Mouse (Mus musculus) heart, postnatal 0 days (tissue): ENCODE measurements around the gene Rangrf. TPM values are rescaled to one million over a fixed set of nuclear protein-coding genes. Genes with fewer than 3 reads are reported as not detected.

Experiments used
- ATAC-seq: fragments of 200-750 bp; cut with Nextera tagmentation; 2 replicates; pipeline ENCODE4 v1.8.0; 2017; ENCODE audit warnings: low read depth, moderate number of reproducible peaks, moderate library complexity; ENCODE audit not compliant: insufficient read depth
- DNase-seq: peaks from one replicate; pipeline ENCODE4 v3.0.0-alpha.2; 2016; ENCODE audit warnings: low spot score
- H3K27ac ChIP-seq: fragments of 300-500 bp; sonication (generic); 2 replicates; pipeline ENCODE4 v1.5.1; 2014; ENCODE audit warnings: low read depth, mild to moderate bottlenecking
- H3K27me3 ChIP-seq: fragments of 300-500 bp; sonication (generic); 2 replicates; pipeline ENCODE4 v1.6.1; 2014; ENCODE audit warnings: low read length, mixed read lengths; ENCODE audit not compliant: control insufficient read depth, insufficient read depth
- H3K36me3 ChIP-seq: fragments of 300-500 bp; sonication (generic); replicated peaks from 2 replicates; pipeline ENCODE4 v1.6.1; 2014; ENCODE audit warnings: low read length, mixed read lengths; ENCODE audit not compliant: control insufficient read depth, insufficient read depth
- H3K4me1 ChIP-seq: fragments of 300-500 bp; sonication (generic); 2 replicates; pipeline ENCODE4 v1.6.1; 2014; ENCODE audit warnings: antibody characterized with exemption; ENCODE audit not compliant: control insufficient read depth, insufficient read depth
- H3K4me2 ChIP-seq: fragments of 300-500 bp; sonication (generic); 2 replicates; pipeline ENCODE4 v1.6.1; 2014; ENCODE audit warnings: low read depth, mild to moderate bottlenecking, low read length, moderate library complexity
- H3K4me3 ChIP-seq: fragments of 300-500 bp; sonication (generic); 2 replicates; pipeline ENCODE4 v1.5.1; 2014; ENCODE audit warnings: low read depth, low read length
- H3K9ac ChIP-seq: fragments of 300-500 bp; sonication (generic); replicated peaks from 2 replicates; pipeline ENCODE4 v1.6.1; 2014; ENCODE audit warnings: low read depth, low read length, mixed read lengths
- H3K9me3 ChIP-seq: fragments of 300-500 bp; sonication (generic); replicated peaks from 2 replicates; pipeline ENCODE4 v1.6.1; 2016; ENCODE audit warnings: low read length; ENCODE audit not compliant: control insufficient read depth
- CTCF ChIP-seq: IDR thresholded peaks from 2 replicates; pipeline ENCODE4 v1.5.1; 2016; ENCODE audit warnings: antibody characterized with exemption, control low read depth, low read depth
- EP300 ChIP-seq: IDR thresholded peaks from 2 replicates; pipeline ENCODE4 v1.6.1; 2016; ENCODE audit warnings: antibody characterized with exemption, low read depth
- WGBS: fragments of 180-500 bp; shearing (Covaris S2); extraction: QIAGEN DNeasy Blood & Tissue Kit; methylation state at CpG from one replicate; pipeline ENCODE4 v1.1.7; 2014; 5-methylcytosine and 5-hydroxymethylcytosine counted together
- polyA plus RNA-seq: library from polyadenylated mRNA; unstranded; fragments of >200 nt; fragmentation: Nextera tagmentation; extraction: Ambion mirVana; gene quantifications from 2 replicates; pipeline ENCODE4 v1.2.1, GENCODE M21; 2015
- total RNA-seq: library from RNA; depleted of rRNA; stranded (reverse); fragments of >200 nt; gene quantifications from 2 replicates; pipeline ENCODE4 v1.2.3, GENCODE M21; 2014; ENCODE audit warnings: low replicate concordance

The Rangrf gene
- total and polyA plus RNA-seq, 2 experiments from 2014 or later, result 78.0 to 101 TPM

DNA sequence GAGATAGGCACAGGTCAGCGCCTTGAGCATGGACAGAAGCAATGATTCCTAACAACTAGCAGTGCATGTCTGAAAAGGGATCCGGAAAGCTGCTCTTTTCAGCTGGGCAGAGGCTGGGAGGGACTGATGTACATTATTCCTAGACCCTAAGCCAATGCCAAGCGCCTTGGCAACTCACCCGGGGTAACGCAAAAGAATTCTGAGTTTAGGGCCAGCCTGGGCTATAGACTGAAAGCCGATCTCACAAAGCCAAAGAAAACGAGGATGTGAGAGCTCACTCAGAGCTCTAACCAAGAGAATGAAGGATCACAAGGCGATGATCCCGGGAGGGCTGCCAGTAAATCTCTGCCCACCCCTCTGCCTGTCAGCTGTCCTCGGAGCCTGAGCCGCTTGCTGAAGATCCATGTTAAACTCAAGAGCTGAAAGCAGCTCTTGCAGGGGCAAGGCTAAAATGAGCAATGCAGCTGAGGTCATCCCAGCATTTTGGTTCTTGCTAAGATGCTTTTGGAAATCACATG, 12.4 kb upstream of the Rangrf start:
- no peaks in the 10 kb centered on the region for H3K27me3 ChIP-seq
- TF ChIP-seq EP300 (no peak), CTCF (no peak)
- H3K27ac ChIP-seq, result no peak overlapping the region
- ATAC-seq (no peak), DNase-seq (no peak)
- no peak overlapping the region for H3K4me3 ChIP-seq
- H3K9ac ChIP-seq, result no peak overlapping the region
- H3K4me1 ChIP-seq, result no peaks in the 10 kb centered on the region
- no peaks in the 10 kb centered on the region for H3K9me3 ChIP-seq
- H3K36me3 ChIP-seq, result peaks cover 57% of the 10 kb centered on the region
- WGBS, result 81% methylated on average over 11 of the region's 11 CpGs
- no peak overlapping the region for H3K4me2 ChIP-seq

DNA sequence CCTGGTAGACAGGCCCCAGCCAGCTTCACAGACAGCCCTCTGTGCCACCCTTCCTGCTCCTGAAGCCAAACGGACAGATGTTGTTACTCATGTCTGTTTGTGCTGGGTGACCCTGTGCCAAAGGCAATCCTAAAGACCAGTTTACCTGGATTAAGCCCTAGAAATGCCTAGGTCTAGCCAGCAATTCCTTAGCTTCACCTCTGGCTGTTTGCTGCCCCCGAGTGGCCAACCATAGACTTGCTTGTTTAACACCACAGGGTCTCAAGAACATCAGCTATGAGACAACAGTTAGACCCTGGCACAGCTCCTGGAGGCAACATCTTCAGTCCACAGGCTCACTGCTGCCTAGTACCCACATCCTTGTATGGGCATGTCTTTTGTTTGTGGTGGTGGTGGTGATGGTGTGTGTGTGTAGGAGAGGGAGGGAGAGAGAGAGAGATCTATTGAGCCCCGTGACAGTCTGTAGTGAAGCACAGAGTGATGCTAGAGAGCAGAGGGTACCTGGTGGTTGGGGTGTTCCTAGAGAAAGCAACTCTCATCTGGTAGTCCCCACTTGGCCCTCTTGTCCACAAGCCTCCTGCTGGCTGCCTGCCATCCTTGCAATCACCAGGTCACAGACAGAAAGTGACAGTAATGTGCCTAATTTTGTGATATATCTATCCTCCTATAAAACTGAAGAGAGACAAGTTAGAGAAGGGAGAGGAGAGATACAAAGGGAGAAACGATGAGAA, 7.8 kb upstream of the Rangrf start:
- Histone ChIP-seq H3K27ac (no peak overlapping the region), H3K27me3 (no peaks in the 10 kb centered on the region), H3K4me2 (no peak overlapping the region), H3K4me3 (no peak overlapping the region), H3K36me3 (peaks cover 13% of the 10 kb centered on the region), H3K4me1 (no peaks in the 10 kb centered on the region), H3K9ac (no peak overlapping the region), H3K9me3 (no peaks in the 10 kb centered on the region)
- DNase-seq (peak; percentile 68), ATAC-seq (peak; percentile 63)
- 21% methylated on average over 4 of the region's 4 CpGs for WGBS
- TF ChIP-seq EP300, result no peak
- peak; percentile 92 for TF ChIP-seq CTCF

DNA sequence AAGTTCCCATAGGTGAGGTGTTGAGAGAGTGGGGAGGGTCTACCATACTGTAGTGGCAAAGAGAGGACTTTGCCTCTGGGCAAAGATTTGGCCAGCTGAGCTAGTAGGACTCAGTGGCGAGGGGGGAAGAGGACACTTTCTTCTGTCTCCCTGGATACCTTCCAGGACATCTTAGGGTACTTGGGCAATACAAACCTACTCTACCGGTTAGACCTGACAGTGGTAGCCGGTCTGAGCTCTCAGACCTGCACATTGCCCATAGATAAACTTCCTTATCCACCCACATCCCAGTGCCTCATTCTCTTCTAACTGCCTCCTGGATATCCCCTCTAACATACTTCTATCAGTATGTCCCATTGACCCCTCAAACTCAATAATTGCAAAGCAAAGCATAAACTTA, 5.9 kb upstream of the Rangrf start:
- WGBS, result 71% methylated on average over 3 of the region's 3 CpGs
- ATAC-seq (no peak), DNase-seq (no peak)
- H3K27me3 ChIP-seq, result no peaks in the 10 kb centered on the region
- H3K4me3 ChIP-seq, result no peak overlapping the region
- H3K9me3 ChIP-seq, result no peaks in the 10 kb centered on the region
- no peaks in the 10 kb centered on the region for H3K36me3 ChIP-seq
- no peak overlapping the region for H3K4me2 ChIP-seq
- H3K27ac ChIP-seq, result no peak overlapping the region
- TF ChIP-seq EP300, result no peak
- TF ChIP-seq CTCF, result no peak
- H3K9ac ChIP-seq, result no peak overlapping the region
- no peaks in the 10 kb centered on the region for H3K4me1 ChIP-seq

DNA sequence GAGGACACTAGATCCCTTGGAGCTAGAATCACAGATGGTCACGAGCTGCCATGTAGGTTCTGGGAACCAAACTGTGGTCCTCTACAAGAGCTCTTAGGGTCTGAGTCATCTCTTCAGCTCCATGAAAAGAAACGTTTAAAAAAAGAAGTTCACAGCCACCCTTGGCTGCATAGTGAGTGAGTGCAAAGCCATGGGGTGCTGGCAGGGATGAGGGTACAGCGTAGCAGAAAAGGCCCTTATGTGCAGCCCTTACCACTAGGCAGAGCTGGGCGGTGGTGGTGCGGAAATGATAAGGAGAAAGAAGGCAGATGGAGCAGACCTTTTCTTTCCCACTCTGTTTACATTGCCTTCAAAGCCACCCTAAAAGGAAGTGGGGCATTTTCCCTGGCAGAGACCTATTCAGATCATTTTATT, 4.3 kb upstream of the Rangrf start:
- Histone ChIP-seq H3K27ac (no peak overlapping the region), H3K36me3 (no peaks in the 10 kb centered on the region), H3K9me3 (no peaks in the 10 kb centered on the region), H3K4me1 (no peaks in the 10 kb centered on the region), H3K9ac (no peak overlapping the region), H3K4me2 (no peak overlapping the region), H3K4me3 (no peak overlapping the region), H3K27me3 (no peaks in the 10 kb centered on the region)
- TF ChIP-seq CTCF (no peak), EP300 (no peak)
- ATAC-seq (no peak), DNase-seq (no peak)
- WGBS, result 56% methylated on average over 5 of the region's 5 CpGs

DNA sequence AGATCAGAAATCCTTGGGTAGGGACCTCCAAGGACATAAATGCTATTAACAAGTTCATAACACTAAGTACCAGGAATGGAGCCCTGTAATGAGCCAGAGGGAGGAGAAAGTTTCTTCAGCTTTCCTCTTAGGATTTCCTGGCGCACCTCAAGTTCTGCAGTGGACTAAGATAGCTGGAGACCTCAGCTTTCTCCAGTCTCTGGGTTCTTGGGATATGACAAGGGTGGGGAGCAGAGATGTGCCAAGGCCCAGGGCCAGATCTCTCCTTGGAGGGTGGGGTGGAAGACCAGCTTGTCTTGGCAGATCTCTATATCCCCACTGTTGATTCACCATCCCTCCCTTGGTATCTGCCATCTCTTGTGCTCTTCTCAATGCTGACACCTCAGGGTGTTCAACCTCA, 616 bp upstream of the Rangrf start:
- no peak overlapping the region for H3K4me2 ChIP-seq
- no peak overlapping the region for H3K9ac ChIP-seq
- H3K27ac ChIP-seq, result no peak overlapping the region
- WGBS, result 88% methylated on average over 1 of the region's 1 CpGs
- no peaks in the 10 kb centered on the region for H3K27me3 ChIP-seq
- no peak for ATAC-seq
- TF ChIP-seq EP300 (no peak), CTCF (no peak)
- no peak for DNase-seq
- H3K4me3 ChIP-seq, result no peak overlapping the region
- H3K4me1 ChIP-seq, result peaks cover 22% of the 10 kb centered on the region
- H3K9me3 ChIP-seq, result no peaks in the 10 kb centered on the region
- H3K36me3 ChIP-seq, result no peaks in the 10 kb centered on the region

DNA sequence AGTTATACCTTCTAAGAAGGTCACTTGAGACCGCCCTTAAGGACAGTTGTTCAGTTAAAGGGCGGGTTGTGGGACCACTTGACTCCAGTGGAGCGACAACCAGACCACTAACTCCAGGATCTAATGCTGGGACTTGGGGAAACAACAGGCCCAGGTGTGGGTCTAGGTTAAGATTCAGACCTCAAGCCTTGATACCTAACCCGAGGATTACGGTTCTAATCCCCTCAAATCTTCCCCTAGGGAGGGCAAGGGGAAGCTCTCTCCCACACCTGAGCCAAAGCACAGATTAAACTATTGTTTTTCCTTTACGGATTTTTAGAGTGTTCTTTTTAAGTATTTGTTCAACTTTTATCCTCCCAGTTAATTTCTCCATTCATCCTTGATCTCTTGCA, 930 bp downstream of the Rangrf start:
- no peak for TF ChIP-seq EP300
- no peak for TF ChIP-seq CTCF

More for the DNA sequence above, 930 bp downstream of the Rangrf start:
- H3K4me1 ChIP-seq, result peaks cover 28% of the 10 kb centered on the region
- no peaks in the 10 kb centered on the region for H3K9me3 ChIP-seq
- no peak overlapping the region for H3K9ac ChIP-seq
- no peaks in the 10 kb centered on the region for H3K36me3 ChIP-seq
- peak overlapping the region; percentile 65 for H3K4me2 ChIP-seq
- 31% methylated on average over 6 of the region's 6 CpGs for WGBS
- H3K27me3 ChIP-seq, result no peaks in the 10 kb centered on the region
- peak overlapping the region; percentile 46 for H3K4me3 ChIP-seq
- ATAC-seq, result no peak
- DNase-seq, result no peak
- H3K27ac ChIP-seq, result no peak overlapping the region
